In genomic region chr15:81022437-81022836, GRCm38 (mm10) we compare ENCODE assay signal across 26 mouse cellular contexts. TPM values are rescaled to one million over a fixed set of nuclear protein-coding genes. Genes with fewer than 3 reads are reported as not detected.
DNase-seq lines count a peak whose midpoint lies in the region; ATAC-seq and TF ChIP-seq lines count a peak whose summit lies in the region.
"Had no signal": no experiment of that assay in that cellular context is flagged by ENCODE, and none has a peak within 500 bp of the region (broad histone marks: within the 10 kb centered on the region; RNA-seq: fewer than 3 reads in every experiment).

No protein-coding gene starts in this region.

- no peaks in the 10 kb centered on the region for H3K9me3 ChIP-seq in liver, embryonic 13.5 days (replicated peaks)
- H3K9me3 ChIP-seq in liver, embryonic 11.5 days (ENCODE audit: control insufficient read depth, low read length): no peaks in the 10 kb centered on the region
- no peaks in the 10 kb centered on the region for H3K9me3 ChIP-seq in liver, postnatal 0 days (ENCODE audit: low read length)
- H3K9me3 ChIP-seq: forebrain, embryonic 15.5 days; heart, embryonic 12.5 days; hindbrain, embryonic 15.5 days; limb, embryonic 13.5 days; midbrain, embryonic 12.5 days had no signal

- TF ChIP-seq EP300 in liver, postnatal 0 days (IDR thresholded peaks at IDR 0.05; ENCODE audit: low read depth): no peak

- TF ChIP-seq POLR2A in bone marrow, adult 2 months (IDR thresholded peaks at IDR 0.05; ENCODE audit: borderline replicate concordance, control insufficient read depth, low read depth, low read length): no peak

- no peak for ATAC-seq in liver, embryonic 13.5 days (ENCODE audit: low read depth)
- no peak for ATAC-seq in liver, embryonic 11.5 days (replicated peaks; ENCODE audit: low FRiP score)
- no peak for ATAC-seq in liver, postnatal 0 days
- ATAC-seq: forebrain, embryonic 15.5 days; inflammation-experienced regulatory T-cells, adult 6 months had no signal

- TF ChIP-seq CTCF in gastrocnemius, adult 2 months (IDR thresholded peaks at IDR 0.05): no peak
- no peak for TF ChIP-seq CTCF in bone marrow, adult 2 months (IDR thresholded peaks at IDR 0.05; ENCODE audit: control insufficient read depth, insufficient read depth, low read length)
- no peak for TF ChIP-seq CTCF in liver, postnatal 0 days (IDR thresholded peaks at IDR 0.05; ENCODE audit: low read depth)

- H3K36me3 ChIP-seq in liver, embryonic 13.5 days: peaks cover 22% of the 10 kb centered on the region
- H3K36me3 ChIP-seq in liver, embryonic 11.5 days (ENCODE audit: control insufficient read depth, insufficient read depth, low read length): peaks cover 8% of the 10 kb centered on the region; the same call in 1 of the 2 replicates
- H3K36me3 ChIP-seq in liver, postnatal 0 days (replicated peaks; ENCODE audit: insufficient read depth, low read length): peaks cover 50% of the 10 kb centered on the region

- peak overlapping the region; percentile 56; the same call in 1 of the 2 replicates for H3K27ac ChIP-seq in gastrocnemius, adult 2 months
- H3K27ac ChIP-seq in liver, embryonic 13.5 days: peak overlapping the region; percentile 14; the same call in 1 of the 2 replicates
- H3K27ac ChIP-seq in liver, embryonic 11.5 days (ENCODE audit: low read depth, low read length): no peak overlapping the region
- peak overlapping the region; percentile 60 for H3K27ac ChIP-seq in bone marrow, adult 2 months (ENCODE audit: control insufficient read depth, insufficient read depth, low read depth, low read length, poor library complexity)
- H3K27ac ChIP-seq in liver, postnatal 0 days (ENCODE audit: low read depth): peak overlapping the region; percentile 66
- H3K27ac ChIP-seq: forebrain, embryonic 15.5 days; heart, adult 2 months; hindbrain, embryonic 15.5 days; left cerebral cortex, adult 2 months; limb, embryonic 13.5 days; midbrain, embryonic 12.5 days had no signal

- no peaks in the 10 kb centered on the region for H3K27me3 ChIP-seq in liver, embryonic 13.5 days
- no peaks in the 10 kb centered on the region for H3K27me3 ChIP-seq in liver, embryonic 11.5 days (replicated peaks; ENCODE audit: control insufficient read depth, insufficient read depth, low read length)
- no peaks in the 10 kb centered on the region for H3K27me3 ChIP-seq in liver, postnatal 0 days (ENCODE audit: insufficient read depth, low read length)
- H3K27me3 ChIP-seq: forebrain, embryonic 15.5 days; heart, embryonic 12.5 days; hindbrain, embryonic 15.5 days; limb, embryonic 13.5 days; midbrain, embryonic 12.5 days had no signal

- H3K4me3 ChIP-seq in gastrocnemius, adult 2 months: no peak overlapping the region
- H3K4me3 ChIP-seq in liver, embryonic 13.5 days (replicated peaks): no peak overlapping the region
- no peak overlapping the region for H3K4me3 ChIP-seq in liver, embryonic 11.5 days (ENCODE audit: low read depth, low read length)
- H3K4me3 ChIP-seq in bone marrow, adult 2 months (replicated peaks; ENCODE audit: control insufficient read depth, low read depth, low read length): no peak overlapping the region
- no peak overlapping the region for H3K4me3 ChIP-seq in liver, postnatal 0 days (ENCODE audit: low read depth, low read length)
- H3K4me3 ChIP-seq: forebrain, embryonic 15.5 days; heart, adult 2 months; heart, embryonic 12.5 days; hindbrain, embryonic 15.5 days; left cerebral cortex, adult 2 months; limb, embryonic 13.5 days; midbrain, embryonic 12.5 days had no signal

- no peak overlapping the region for H3K9ac ChIP-seq in liver, embryonic 13.5 days
- H3K9ac ChIP-seq in liver, embryonic 11.5 days (ENCODE audit: low read depth, low read length): no peak overlapping the region
- no peak overlapping the region for H3K9ac ChIP-seq in liver, postnatal 0 days (replicated peaks)
- H3K9ac ChIP-seq: forebrain, embryonic 15.5 days; heart, embryonic 12.5 days; hindbrain, embryonic 15.5 days; limb, embryonic 13.5 days; midbrain, embryonic 12.5 days had no signal

- intact Hi-C loops in gastrocnemius, adult 2 months (cut with DNase I): no loop called here
- intact Hi-C loops in left cerebral cortex, postnatal 10 days (cut with DNase I): no loop called here

- H3K4me1 ChIP-seq in liver, embryonic 13.5 days (replicated peaks): peaks cover 39% of the 10 kb centered on the region
- H3K4me1 ChIP-seq in liver, embryonic 11.5 days (replicated peaks; ENCODE audit: control insufficient read depth, insufficient read depth, low read length): peaks cover 23% of the 10 kb centered on the region
- H3K4me1 ChIP-seq in bone marrow, adult 2 months (ENCODE audit: control insufficient read depth, insufficient read depth, low read length): peaks cover 21% of the 10 kb centered on the region
- peaks cover 21% of the 10 kb centered on the region for H3K4me1 ChIP-seq in liver, postnatal 0 days (ENCODE audit: insufficient read depth)
- H3K4me1 ChIP-seq: forebrain, embryonic 15.5 days; midbrain, embryonic 12.5 days had no signal

- WGBS in liver, embryonic 13.5 days (ENCODE audit: insufficient replicate concordance): 63% methylated on average over 7 of the region's 7 CpGs
- WGBS in liver, embryonic 11.5 days: 82% methylated on average over 7 of the region's 7 CpGs
- 80% methylated on average over 7 of the region's 7 CpGs for WGBS in bone marrow, adult 2 months
- 74% methylated on average over 7 of the region's 7 CpGs for WGBS in liver, postnatal 0 days (ENCODE audit: insufficient replicate concordance)

- no peak overlapping the region for H3K4me2 ChIP-seq in liver, embryonic 13.5 days
- no peak overlapping the region for H3K4me2 ChIP-seq in liver, embryonic 11.5 days
- H3K4me2 ChIP-seq in liver, postnatal 0 days (ENCODE audit: low read depth, low read length): no peak overlapping the region
- H3K4me2 ChIP-seq: forebrain, embryonic 15.5 days; heart, embryonic 12.5 days; hindbrain, embryonic 15.5 days; limb, embryonic 13.5 days; midbrain, embryonic 12.5 days had no signal

- DNase-seq in gastrocnemius, adult 2 months: peak; percentile 62
- DNase-seq in gastrocnemius, adult 18-20 months (ENCODE audit: low spot score): no peak
- no peak for DNase-seq in liver, embryonic 13.5 days
- DNase-seq in liver, embryonic 11.5 days (ENCODE audit: low spot score): no peak
- no peak for DNase-seq in liver, postnatal 0 days
- DNase-seq in left cerebral cortex, postnatal 10 days (ENCODE audit: extremely low spot score in 1 of 2, low spot score in 2 of 2): no peak
- no peak for DNase-seq in embryo, embryonic 10 days (ENCODE audit: low spot score)
- DNase-seq: adrenal gland, postnatal 14 days; cerebellum, adult 18-20 months; cerebellum, postnatal 10 days; gastrocnemius, postnatal 25 days; heart, adult 2 months; kidney, adult 11 months; kidney, postnatal 14 days; lung, adult 18-20 months; lung, postnatal 10 days; thymus, adult 18-20 months; thymus, postnatal 25 days had no signal

RNA-seq across cellular contexts. Expression of gene Sgsm3, which starts 44.9 kb away (rescaled TPM):
- 10 to 100 TPM; 16.9 to 20.4 TPM for total RNA-seq in gastrocnemius, adult 2 months (2021)
- total RNA-seq in gastrocnemius, adult 18-20 months (2021): 10 to 100 TPM; 17.3 to 19.2 TPM
- 12.9 and 14.3 TPM in 2 replicates for polyA plus RNA-seq in liver, embryonic 13.5 days (2015; fragmentation: Nextera tagmentation; extraction: Ambion mirVana)
- polyA plus RNA-seq in liver, embryonic 11.5 days (2014; fragmentation: Nextera tagmentation; extraction: Ambion mirVana): 28.5 and 28.8 TPM in 2 replicates
- polyA plus RNA-seq in bone marrow, adult 2 months (2011; ENCODE audit: insufficient read depth, insufficient read length, low replicate concordance, missing spikeins): 6.2 and 8.3 TPM in 2 replicates
- 5.4 and 7.5 TPM in 2 replicates for polyA plus RNA-seq in liver, postnatal 0 days (2015; fragmentation: Nextera tagmentation; extraction: Ambion mirVana)
- 10 to 100 TPM; 79.1 to 80.8 TPM for total RNA-seq in left cerebral cortex, postnatal 10 days (2021)
